Mouse (Mus musculus) ES-Bruce4 (cell line): ENCODE data around the gene Ccn6.

Source experiments
- CTCF ChIP-seq: IDR thresholded peaks from one replicate; pipeline ENCODE4 v1.8.1; 2011; ENCODE audit warnings: low read depth, low read length
- EP300 ChIP-seq: IDR thresholded peaks from 2 replicates; pipeline ENCODE4 v1.6.1; 2011; ENCODE audit warnings: low read depth, low read length; ENCODE audit not compliant: insufficient read depth
- POLR2A ChIP-seq: IDR thresholded peaks from one replicate; pipeline ENCODE4 v1.8.1; 2011; ENCODE audit warnings: low read length; ENCODE audit not compliant: insufficient read depth

GRCm38 (mm10) chr10:39142216-39142615, 21.4 kb downstream of the Ccn6 start:
- TF ChIP-seq CTCF: no peak
- TF ChIP-seq POLR2A: no peak
- TF ChIP-seq EP300: no peak
